Mouse (Mus musculus): ENCODE measurements around the gene Gpr62.

- TF ChIP-seq CTCF (IDR thresholded peaks at IDR 0.05; ENCODE audit: borderline replicate concordance, insufficient read depth, low read length) (no peak), POLR2A (IDR thresholded peaks at IDR 0.05; ENCODE audit: low read depth, low read length) (peak; percentile 35; the same call in 1 of the 2 replicates)
These were observed 4.0 kb upstream of the Gpr62 start for GRCm38 (mm10) chr9:106469776-106470175.
